Mouse (Mus musculus) neural tube, embryonic 12.5 days (tissue): ENCODE data around the gene Lipa. TPM values are rescaled to one million over a fixed set of nuclear protein-coding genes. Genes with fewer than 3 reads are reported as not detected.
A peak's percentile ranks its signal among the peaks of the same experiment; 100 is the strongest.

Experiments used
- ATAC-seq: fragments of 200-750 bp; cut with Nextera tagmentation; 2 replicates; pipeline ENCODE4 v1.8.0; 2017; ENCODE audit warnings: low read depth, mild to moderate bottlenecking, moderate TSS enrichment, moderate library complexity; ENCODE audit not compliant: low FRiP score
- H3K27ac ChIP-seq: fragments of 300-500 bp; sonication (generic); 2 replicates; pipeline ENCODE4 v1.5.1; 2016
- H3K27me3 ChIP-seq: fragments of 300-500 bp; sonication (generic); replicated peaks from 2 replicates; pipeline ENCODE4 v1.6.1; 2016; ENCODE audit warnings: mild to moderate bottlenecking
- H3K36me3 ChIP-seq: fragments of 300-500 bp; sonication (generic); 2 replicates; pipeline ENCODE4 v1.6.1; 2016; ENCODE audit warnings: mild to moderate bottlenecking
- H3K4me1 ChIP-seq: fragments of 300-500 bp; sonication (generic); 2 replicates; pipeline ENCODE4 v1.6.1; 2016
- H3K4me2 ChIP-seq: fragments of 300-500 bp; sonication (generic); replicated peaks from 2 replicates; pipeline ENCODE4 v1.6.1; 2016; ENCODE audit warnings: mild to moderate bottlenecking
- H3K4me3 ChIP-seq: fragments of 300-500 bp; sonication (generic); 2 replicates; pipeline ENCODE4 v1.5.1; 2016
- H3K9ac ChIP-seq: fragments of 300-500 bp; sonication (generic); 2 replicates; pipeline ENCODE4 v1.6.1; 2016; ENCODE audit warnings: mild to moderate bottlenecking
- H3K9me3 ChIP-seq: fragments of 300-500 bp; sonication (generic); 2 replicates; pipeline ENCODE4 v1.6.1; 2016; ENCODE audit warnings: mild to moderate bottlenecking
- WGBS: fragments of 180-500 bp; shearing (Covaris S2); methylation state at CpG from one replicate; pipeline ENCODE4 v1.1.7; 2016; 5-methylcytosine and 5-hydroxymethylcytosine counted together
- polyA plus RNA-seq: library from polyadenylated mRNA; unstranded; fragments of >200 nt; fragmentation: Nextera tagmentation; extraction: Ambion mirVana; gene quantifications from 2 replicates; pipeline ENCODE4 v1.2.1, GENCODE M21; 2016

Gene Lipa
- polyA plus RNA-seq: 23.1 and 23.9 TPM in 2 replicates

- H3K27ac ChIP-seq: no peak within 1 kb of the TSS
Observed at GRCm38 (mm10) chr19:34526941-34527682, at the start of gene Lipa. Gene Lipa, minus strand, starts transcription at chr19:34527474.

GRCm38 (mm10) chr19:34573650-34574049 lies 46.4 kb upstream of the Lipa start:
- Histone ChIP-seq H3K36me3 (no peaks in the 10 kb centered on the region), H3K27ac (no peak overlapping the region), H3K4me2 (no peak overlapping the region), H3K4me3 (no peak overlapping the region), H3K27me3 (no peaks in the 10 kb centered on the region), H3K4me1 (no peaks in the 10 kb centered on the region), H3K9me3 (no peaks in the 10 kb centered on the region), H3K9ac (no peak overlapping the region)
- 92% methylated on average over 5 of the region's 5 CpGs for WGBS
- ATAC-seq: no peak

More at GRCm38 (mm10) chr19:34526941-34527682, at the start of gene Lipa:
- H3K36me3 ChIP-seq: no peaks in the 10 kb centered on the region
- H3K9ac ChIP-seq: peak within 1 kb of the TSS; percentile 61; the same call in 1 of the 2 replicates
- H3K9me3 ChIP-seq: no peaks in the 10 kb centered on the region
- no peaks in the 10 kb centered on the region; the same call in 1 of the 2 replicates for H3K4me1 ChIP-seq
- peak; percentile 100 for ATAC-seq
- H3K27me3 ChIP-seq: no peaks in the 10 kb centered on the region
- peak within 1 kb of the TSS; percentile 86 for H3K4me2 ChIP-seq
- peak within 1 kb of the TSS; percentile 59 for H3K4me3 ChIP-seq
- under 1% methylated on average over 29 of the region's 29 CpGs for WGBS

GRCm38 (mm10) chr19:34571080-34571479 lies 43.8 kb upstream of the Lipa start:
- no peaks in the 10 kb centered on the region for H3K9me3 ChIP-seq
- H3K4me1 ChIP-seq: no peaks in the 10 kb centered on the region
- WGBS: 85% methylated on average over 1 of the region's 1 CpGs
- no peak overlapping the region for H3K4me3 ChIP-seq
- H3K27me3 ChIP-seq: no peaks in the 10 kb centered on the region
- H3K4me2 ChIP-seq: no peak overlapping the region
- H3K9ac ChIP-seq: no peak overlapping the region
- ATAC-seq: no peak
- no peak overlapping the region for H3K27ac ChIP-seq
- no peaks in the 10 kb centered on the region for H3K36me3 ChIP-seq

- whole genome bisulfite sequencing: 72% methylated on average over 4 of the region's 4 CpGs
- Histone ChIP-seq H3K27me3 (no peaks in the 10 kb centered on the region), H3K27ac (no peak overlapping the region), H3K4me1 (no peaks in the 10 kb centered on the region), H3K9me3 (no peaks in the 10 kb centered on the region), H3K4me3 (no peak overlapping the region), H3K4me2 (no peak overlapping the region), H3K9ac (no peak overlapping the region), H3K36me3 (no peaks in the 10 kb centered on the region)
- ATAC-seq: no peak
Observed at GRCm38 (mm10) chr19:34569896-34570476, 42.7 kb upstream of the Lipa start.

GRCm38 (mm10) chr19:34568988-34569895 lies 42.0 kb upstream of the Lipa start:
- no peaks in the 10 kb centered on the region for H3K27me3 ChIP-seq
- H3K9ac ChIP-seq: no peak overlapping the region
- 77% methylated on average over 7 of the region's 7 CpGs for WGBS
- no peaks in the 10 kb centered on the region for H3K4me1 ChIP-seq
- no peak overlapping the region for H3K27ac ChIP-seq
- ATAC-seq: no peak
- no peaks in the 10 kb centered on the region for H3K9me3 ChIP-seq
- no peak overlapping the region for H3K4me3 ChIP-seq
- no peak overlapping the region for H3K4me2 ChIP-seq
- no peaks in the 10 kb centered on the region for H3K36me3 ChIP-seq

GRCm38 (mm10) chr19:34566178-34566784 lies 39.0 kb upstream of the Lipa start:
- no peak overlapping the region for H3K4me2 ChIP-seq
- H3K27ac ChIP-seq: no peak overlapping the region
- H3K4me1 ChIP-seq: no peaks in the 10 kb centered on the region
- no peak overlapping the region for H3K4me3 ChIP-seq
- no peak for ATAC-seq
- H3K9ac ChIP-seq: no peak overlapping the region
- 67% methylated on average over 1 of the region's 1 CpGs for WGBS
- H3K36me3 ChIP-seq: no peaks in the 10 kb centered on the region
- H3K9me3 ChIP-seq: no peaks in the 10 kb centered on the region
- H3K27me3 ChIP-seq: no peaks in the 10 kb centered on the region

GRCm38 (mm10) chr19:34562556-34562955 lies 35.3 kb upstream of the Lipa start:
- H3K27ac ChIP-seq: no peak overlapping the region
- ATAC-seq: no peak
- H3K4me2 ChIP-seq: no peak overlapping the region

GRCm38 (mm10) chr19:34556621-34557020 lies 29.3 kb upstream of the Lipa start:
- Histone ChIP-seq H3K4me2 (no peak overlapping the region), H3K27ac (no peak overlapping the region), H3K4me1 (no peaks in the 10 kb centered on the region), H3K36me3 (no peaks in the 10 kb centered on the region), H3K9ac (no peak overlapping the region), H3K4me3 (no peak overlapping the region), H3K9me3 (no peaks in the 10 kb centered on the region), H3K27me3 (no peaks in the 10 kb centered on the region)
- 75% methylated on average over 3 of the region's 3 CpGs for WGBS
- no peak for ATAC-seq

More at GRCm38 (mm10) chr19:34562556-34562955, 35.3 kb upstream of the Lipa start:
- no peaks in the 10 kb centered on the region for H3K4me1 ChIP-seq
- H3K9me3 ChIP-seq: no peaks in the 10 kb centered on the region
- H3K9ac ChIP-seq: no peak overlapping the region
- H3K27me3 ChIP-seq: no peaks in the 10 kb centered on the region
- H3K4me3 ChIP-seq: no peak overlapping the region
- no peaks in the 10 kb centered on the region for H3K36me3 ChIP-seq

GRCm38 (mm10) chr19:34554061-34554460 lies 26.8 kb upstream of the Lipa start:
- Histone ChIP-seq H3K4me3 (no peak overlapping the region), H3K27ac (no peak overlapping the region), H3K9ac (no peak overlapping the region), H3K9me3 (no peaks in the 10 kb centered on the region), H3K27me3 (no peaks in the 10 kb centered on the region), H3K36me3 (no peaks in the 10 kb centered on the region), H3K4me2 (no peak overlapping the region), H3K4me1 (no peaks in the 10 kb centered on the region)
- no peak for ATAC-seq

- H3K27me3 ChIP-seq: no peaks in the 10 kb centered on the region
- no peaks in the 10 kb centered on the region for H3K9me3 ChIP-seq
- H3K4me2 ChIP-seq: no peak overlapping the region
- no peak for ATAC-seq
- H3K27ac ChIP-seq: no peak overlapping the region
- no peaks in the 10 kb centered on the region for H3K36me3 ChIP-seq
- H3K4me3 ChIP-seq: no peak overlapping the region
- no peak overlapping the region for H3K9ac ChIP-seq
- WGBS: 83% methylated on average over 3 of the region's 3 CpGs
- no peaks in the 10 kb centered on the region for H3K4me1 ChIP-seq
Observed at GRCm38 (mm10) chr19:34553522-34553921, 26.2 kb upstream of the Lipa start.

GRCm38 (mm10) chr19:34553021-34553420 lies 25.7 kb upstream of the Lipa start:
- Histone ChIP-seq H3K9ac (no peak overlapping the region), H3K36me3 (no peaks in the 10 kb centered on the region), H3K4me1 (no peaks in the 10 kb centered on the region), H3K27ac (no peak overlapping the region), H3K9me3 (no peaks in the 10 kb centered on the region), H3K4me3 (no peak overlapping the region), H3K4me2 (no peak overlapping the region), H3K27me3 (no peaks in the 10 kb centered on the region)
- 75% methylated on average over 6 of the region's 6 CpGs for WGBS
- ATAC-seq: no peak

- Histone ChIP-seq H3K27ac (no peak overlapping the region), H3K27me3 (no peaks in the 10 kb centered on the region), H3K4me2 (no peak overlapping the region), H3K9me3 (no peaks in the 10 kb centered on the region), H3K9ac (no peak overlapping the region), H3K4me1 (no peaks in the 10 kb centered on the region), H3K36me3 (no peaks in the 10 kb centered on the region), H3K4me3 (no peak overlapping the region)
- WGBS: 71% methylated on average over 5 of the region's 5 CpGs
- ATAC-seq: no peak
Observed at GRCm38 (mm10) chr19:34551981-34552380, 24.7 kb upstream of the Lipa start.
